Mouse (Mus musculus) liver, embryonic 14.5 days (tissue): ENCODE data around the gene Ezh1.

Experiments
- CTCF ChIP-seq: IDR thresholded peaks from 2 replicates; pipeline ENCODE4 v1.5.1; 2016; ENCODE audit warnings: antibody characterized with exemption, low read depth, control low read depth
- EP300 ChIP-seq: IDR thresholded peaks from 2 replicates; pipeline ENCODE4 v1.6.1; 2016; ENCODE audit warnings: antibody characterized with exemption, low read depth

DNA sequence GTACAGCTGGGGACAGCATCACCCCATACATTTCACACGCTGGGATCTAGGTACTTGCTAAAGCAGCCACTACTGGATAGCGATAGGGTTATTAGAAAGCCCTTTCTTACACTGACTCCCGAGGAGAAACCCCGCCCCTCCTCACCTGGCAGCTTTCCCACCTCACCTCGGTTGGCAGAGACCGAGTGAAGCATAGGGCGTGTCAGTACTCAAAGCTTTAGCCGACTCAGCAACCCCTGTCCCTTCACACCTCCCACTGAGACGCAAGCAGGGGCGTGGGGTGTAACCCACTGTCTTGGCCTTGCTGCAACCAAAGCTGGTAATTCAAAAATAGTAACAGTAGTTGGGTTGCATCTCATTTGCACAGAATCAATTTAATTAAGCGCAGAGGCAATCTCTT is 53.2 kb downstream of the Ezh1 start:
- TF ChIP-seq CTCF: no peak
- TF ChIP-seq EP300: no peak
